Mouse (Mus musculus): ENCODE results near the gene Tbc1d1.

DNA sequence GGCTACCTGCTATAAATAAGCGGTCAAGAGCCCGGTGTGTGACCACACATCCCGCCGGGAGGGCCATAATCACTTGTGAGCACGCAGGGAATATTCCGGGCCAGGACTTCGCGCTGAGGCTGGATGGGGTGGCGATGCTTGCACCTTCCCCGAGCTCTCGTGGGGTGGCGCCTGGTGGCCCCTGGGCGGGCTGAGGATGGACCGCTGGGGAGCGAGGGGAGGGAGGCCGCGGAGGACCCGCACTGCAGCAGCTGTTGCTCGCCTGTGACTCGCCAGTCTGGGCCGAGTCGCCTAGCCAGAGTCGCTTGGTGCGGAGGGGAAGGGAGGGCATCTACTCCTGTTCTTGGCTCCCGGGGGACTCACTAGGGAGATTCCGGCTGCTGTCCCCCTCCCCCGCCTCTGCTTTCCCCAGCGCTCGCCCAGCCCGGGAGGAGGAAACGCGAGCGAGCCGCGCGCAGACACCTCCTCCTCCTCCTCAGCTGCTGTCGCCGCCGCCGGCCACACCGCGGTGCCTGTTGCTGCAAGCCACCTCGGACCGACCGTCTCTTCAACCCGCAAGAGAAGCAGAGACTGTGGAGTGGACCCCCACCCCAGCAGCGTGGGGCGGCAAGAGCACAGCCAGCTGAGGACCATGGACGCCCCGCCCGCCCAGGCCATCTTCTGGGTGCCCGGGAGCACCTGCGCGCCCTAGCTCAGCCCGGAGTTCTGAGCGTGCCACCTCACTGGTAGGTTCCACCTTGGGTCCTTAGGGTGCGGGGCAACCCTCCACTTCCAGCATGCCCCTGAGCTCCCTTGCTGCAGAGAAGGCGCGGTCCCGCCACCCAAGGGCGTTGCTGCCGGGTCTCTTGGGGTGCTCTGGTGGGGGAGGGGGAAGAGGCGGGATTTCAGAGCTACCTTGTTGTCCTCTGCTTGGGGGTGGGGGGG lies 3.9 kb downstream of the Tbc1d1 start:
- TF ChIP-seq CTCF (IDR thresholded peaks at IDR 0.05; ENCODE audit: low read depth) (peak; percentile 55), EP300 (optimal IDR thresholded peaks at IDR 0.05) (no peak)
